30 mouse cellular contexts compared by ENCODE assay signal in the genomic region with DNA sequence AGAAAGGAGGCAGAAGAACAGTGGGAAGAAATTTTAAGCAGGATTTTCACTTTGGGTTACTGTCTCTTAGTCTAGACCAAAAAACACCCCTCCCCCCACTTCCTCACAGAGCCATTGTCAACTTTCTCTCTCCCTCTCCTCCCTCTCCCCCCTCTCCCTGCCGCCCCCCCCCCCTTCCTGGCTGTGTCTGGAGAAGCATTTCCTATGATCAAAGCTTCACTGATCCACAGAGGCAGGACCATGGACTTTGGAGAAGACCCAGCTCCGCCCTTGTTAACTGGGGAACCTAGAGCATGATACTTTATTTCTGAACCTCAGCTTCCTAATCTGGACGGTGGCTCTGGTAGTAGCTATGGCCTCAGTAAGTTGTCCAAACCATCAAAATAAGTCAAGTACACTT. TPM values are rescaled to one million over a fixed set of nuclear protein-coding genes. Genes with fewer than 3 reads are reported as not detected.
DNase-seq lines count a peak whose midpoint lies in the region; ATAC-seq and TF ChIP-seq lines count a peak whose summit lies in the region.
"Had no signal": no experiment of that assay in that cellular context is flagged by ENCODE, and none has a peak within 500 bp of the region (broad histone marks: within the 10 kb centered on the region; RNA-seq: fewer than 3 reads in every experiment).

No protein-coding gene starts in this region.

- H3K4me3 ChIP-seq in heart, embryonic 12.5 days, result no peak overlapping the region
- no peak overlapping the region for H3K4me3 ChIP-seq in heart, embryonic 11.5 days (ENCODE audit: low read depth, low read length)
- H3K4me3 ChIP-seq in lung, postnatal 0 days (ENCODE audit: low read depth, low read length), result no peak overlapping the region
- H3K4me3 ChIP-seq: embryonic facial prominence, embryonic 13.5 days; gastrocnemius, adult 2 months; heart, adult 2 months; limb, embryonic 13.5 days; liver, embryonic 13.5 days; lung, embryonic 15.5 days; stomach, embryonic 15.5 days had no signal

- ATAC-seq in heart, embryonic 12.5 days (ENCODE audit: insufficient number of reproducible peaks, low FRiP score), result peak; percentile 55; the same call in 1 of the 2 replicates
- ATAC-seq in heart, embryonic 11.5 days (replicated peaks; ENCODE audit: insufficient number of reproducible peaks, low FRiP score, low TSS enrichment), result no peak
- ATAC-seq in lung, postnatal 0 days, result no peak
- ATAC-seq: forebrain, embryonic 16.5 days; inflammation-experienced regulatory T-cells, adult 6 months; midbrain, embryonic 16.5 days had no signal

- peaks cover 10% of the 10 kb centered on the region for H3K4me1 ChIP-seq in heart, embryonic 12.5 days (replicated peaks)
- H3K4me1 ChIP-seq in heart, embryonic 11.5 days (ENCODE audit: control insufficient read depth, insufficient read depth, low read length), result no peaks in the 10 kb centered on the region
- no peaks in the 10 kb centered on the region for H3K4me1 ChIP-seq in lung, postnatal 0 days (ENCODE audit: insufficient read depth, low read depth, low read length)
- H3K4me1 ChIP-seq: embryonic facial prominence, embryonic 13.5 days; limb, embryonic 13.5 days; liver, embryonic 13.5 days; stomach, embryonic 15.5 days had no signal

- 63% methylated on average over 2 of the region's 3 CpGs for WGBS in heart, embryonic 12.5 days
- 44% methylated on average over 2 of the region's 3 CpGs for WGBS in heart, embryonic 11.5 days (ENCODE audit: insufficient replicate concordance)
- WGBS in lung, postnatal 0 days, result 36% methylated on average over 2 of the region's 3 CpGs

- DNase-seq in kidney, postnatal 14 days, result peak; percentile 35
- no peak for DNase-seq in kidney, adult 18-20 months
- peak; percentile 16 for DNase-seq in lung, postnatal 14 days
- no peak for DNase-seq in lung, postnatal 0 days (ENCODE audit: low spot score)
- DNase-seq: adrenal gland, adult 2 months; B cell, adult 2 months; cerebellum, adult 18-20 months; cerebellum, postnatal 10 days; gastrocnemius, adult 2 months; gastrocnemius, postnatal 36 days; heart, adult 2 months; heart, postnatal 4 days; kidney, adult 11 months; liver, embryonic 13.5 days; right cerebral cortex, postnatal 25 days had no signal

- TF ChIP-seq CTCF in lung, postnatal 0 days (IDR thresholded peaks at IDR 0.05), result no peak

- no peak for TF ChIP-seq EP300 in lung, postnatal 0 days (IDR thresholded peaks at IDR 0.05)

- H3K36me3 ChIP-seq in heart, embryonic 12.5 days, result no peaks in the 10 kb centered on the region
- H3K36me3 ChIP-seq in heart, embryonic 11.5 days (ENCODE audit: control insufficient read depth, insufficient read depth, low read length), result no peaks in the 10 kb centered on the region
- no peaks in the 10 kb centered on the region for H3K36me3 ChIP-seq in lung, postnatal 0 days (ENCODE audit: insufficient read depth, low read length)
- H3K36me3 ChIP-seq: embryonic facial prominence, embryonic 13.5 days; limb, embryonic 13.5 days; liver, embryonic 13.5 days; lung, embryonic 15.5 days; stomach, embryonic 15.5 days had no signal

- H3K27me3 ChIP-seq in heart, embryonic 12.5 days (replicated peaks), result no peaks in the 10 kb centered on the region
- H3K27me3 ChIP-seq in heart, embryonic 11.5 days (ENCODE audit: control insufficient read depth, insufficient read depth, low read length), result no peaks in the 10 kb centered on the region
- no peaks in the 10 kb centered on the region for H3K27me3 ChIP-seq in lung, postnatal 0 days (replicated peaks; ENCODE audit: insufficient read depth, low read length)
- H3K27me3 ChIP-seq: embryonic facial prominence, embryonic 13.5 days; limb, embryonic 13.5 days; liver, embryonic 13.5 days; lung, embryonic 15.5 days; stomach, embryonic 15.5 days had no signal

- H3K4me2 ChIP-seq in heart, embryonic 12.5 days, result no peak overlapping the region
- no peak overlapping the region for H3K4me2 ChIP-seq in heart, embryonic 11.5 days
- H3K4me2 ChIP-seq in lung, postnatal 0 days (replicated peaks; ENCODE audit: low read depth, low read length), result no peak overlapping the region
- H3K4me2 ChIP-seq: embryonic facial prominence, embryonic 13.5 days; hindbrain, embryonic 14.5 days; limb, embryonic 13.5 days; liver, embryonic 13.5 days; lung, embryonic 15.5 days; midbrain, embryonic 11.5 days; stomach, embryonic 15.5 days had no signal

- no peaks in the 10 kb centered on the region for H3K9me3 ChIP-seq in heart, embryonic 12.5 days (replicated peaks)
- H3K9me3 ChIP-seq in heart, embryonic 11.5 days (replicated peaks; ENCODE audit: control insufficient read depth, low read length), result no peaks in the 10 kb centered on the region
- no peaks in the 10 kb centered on the region for H3K9me3 ChIP-seq in lung, postnatal 0 days (ENCODE audit: low read length)
- H3K9me3 ChIP-seq: limb, embryonic 13.5 days; liver, embryonic 13.5 days; lung, embryonic 15.5 days; stomach, embryonic 15.5 days had no signal

- H3K27ac ChIP-seq in heart, embryonic 12.5 days (ENCODE audit: poor library complexity, severe bottlenecking), result no peak overlapping the region
- H3K27ac ChIP-seq in heart, embryonic 11.5 days (ENCODE audit: low read depth, low read length), result no peak overlapping the region
- no peak overlapping the region for H3K27ac ChIP-seq in lung, postnatal 0 days (ENCODE audit: low read length)
- H3K27ac ChIP-seq: embryonic facial prominence, embryonic 13.5 days; gastrocnemius, adult 2 months; heart, adult 2 months; hindbrain, embryonic 14.5 days; limb, embryonic 13.5 days; liver, embryonic 13.5 days; lung, embryonic 15.5 days; stomach, embryonic 15.5 days had no signal

- no peak overlapping the region for H3K9ac ChIP-seq in heart, embryonic 12.5 days
- H3K9ac ChIP-seq in heart, embryonic 11.5 days (ENCODE audit: low read depth, low read length), result no peak overlapping the region
- H3K9ac ChIP-seq in lung, postnatal 0 days (replicated peaks; ENCODE audit: low read depth), result no peak overlapping the region
- H3K9ac ChIP-seq: embryonic facial prominence, embryonic 13.5 days; hindbrain, embryonic 14.5 days; limb, embryonic 13.5 days; liver, embryonic 13.5 days; lung, embryonic 15.5 days; stomach, embryonic 15.5 days had no signal

RNA-seq across cellular contexts. Expression of gene Gm10181, which starts 30.5 kb away (rescaled TPM):
- not detected in 2 replicates for polyA plus RNA-seq in heart, embryonic 12.5 days (2016; fragmentation: Nextera tagmentation; extraction: Ambion mirVana)
- not detected in 2 replicates for polyA plus RNA-seq in heart, embryonic 11.5 days (2014; fragmentation: Nextera tagmentation; extraction: Ambion mirVana)
- polyA plus RNA-seq in lung, postnatal 0 days (2015; fragmentation: Nextera tagmentation; extraction: Ambion mirVana), result not detected in 2 replicates
- polyA plus RNA-seq: adrenal gland, adult 2 months; brain, embryonic 14.5 days; embryonic facial prominence, embryonic 13.5 days; forebrain, embryonic 11.5 days; forebrain, embryonic 16.5 days; heart, adult 2 months; heart, embryonic 16.5 days; hindbrain, embryonic 14.5 days; inflammation-experienced regulatory T-cells, adult 6 months; limb, embryonic 13.5 days; liver, embryonic 13.5 days; lung, embryonic 15.5 days; midbrain, embryonic 11.5 days; midbrain, embryonic 16.5 days; neural tube, embryonic 11.5 days; stomach, embryonic 15.5 days had no signal

Comparison
In these comparisons a context has a peak if more than half of its experiments do, and no peak if none do; other contexts are left out.
1. DNase-seq: peak in kidney, postnatal 14 days (single experiment) and lung, postnatal 14 days (single experiment); none in kidney, adult 18-20 months (single experiment) and lung, postnatal 0 days (single experiment).